Mouse (Mus musculus) stomach, adult 2 months (tissue): Measurements from ENCODE around the gene Dse. TPM values are rescaled to one million over a fixed set of nuclear protein-coding genes. Genes with fewer than 3 reads are reported as not detected.

Source experiments
- polyA plus RNA-seq: library from polyadenylated mRNA; depleted of rRNA; stranded (reverse); fragments of >200 nt; gene quantifications from 2 replicates; pipeline ENCODE4 v1.2.3, GENCODE M21; 2012; rRNA removed

The Dse gene
- polyA plus RNA-seq, result 1.4 and 1.6 TPM in 2 replicates

GRCm38 (mm10) chr10:34207503-34207850, at the start of gene Dse:
Gene Dse (minus strand): TSS chr10:34207715.

GRCm38 (mm10) chr10:34127392-34128378, 79.8 kb downstream of the Dse start, which contains the start of gene Calhm6:
Gene Calhm6 (minus strand): TSS chr10:34127984.

Other genes starting within 250 kb of the Dse start
- 21.0 and 51.3 TPM in 2 replicates for gene Rwdd1, start 188.1 kb downstream of the Dse start, polyA plus RNA-seq
- gene Trappc3l, start 170.1 kb downstream of the Dse start, polyA plus RNA-seq, result not detected in 2 replicates
- gene Calhm4, start 163.4 kb downstream of the Dse start, polyA plus RNA-seq, result not detected in 2 replicates
- gene Calhm5, start 111.2 kb downstream of the Dse start, polyA plus RNA-seq, result 0.13 and 0.16 TPM in 2 replicates
- 0.36 and 0.66 TPM in 2 replicates for gene Calhm6, start 79.7 kb downstream of the Dse start, polyA plus RNA-seq
- 7.2 and 11.3 TPM in 2 replicates for gene Tspyl1, start 74.5 kb upstream of the Dse start, polyA plus RNA-seq
- 1.4 and 2.1 TPM in 2 replicates for gene Tspyl4, start 89.7 kb upstream of the Dse start, polyA plus RNA-seq
- gene Col10a1, start 182.3 kb upstream of the Dse start, polyA plus RNA-seq, result not detected in 2 replicates
- 2.2 and 2.3 TPM in 2 replicates for gene Nt5dc1, start 210.8 kb upstream of the Dse start, polyA plus RNA-seq